Mouse (Mus musculus) MEL (cell line): ENCODE measurements at regions not wholly inside any gene's neighbourhood (a gene's known extent, or its start where the extent isn't known, plus 50 kb on each side); places are given as distances from the start of the nearest gene placed in this dataset.

Experiments
- CHD2 ChIP-seq: IDR thresholded peaks from 2 replicates; pipeline ENCODE4 v1.6.1; 2011; ENCODE audit warnings: low read length, improper control_type of control experiment
- CTCF ChIP-seq, 3 experiments: IDR thresholded peaks in 2 of 3; conservative IDR thresholded peaks in 1 of 3; 2 replicates each; pipeline ENCODE4 v1.5.1; 2011 to 2012; ENCODE audit warnings: low read length in 3 of 3, low read depth in 2 of 3, mild to moderate bottlenecking in 2 of 3, improper control_type of control experiment in 1 of 3, inconsistent platforms in 1 of 3, mixed read lengths in 1 of 3, moderate library complexity in 1 of 3; ENCODE audit not compliant: control insufficient read depth in 1 of 3, insufficient read depth in 1 of 3, poor library complexity in 1 of 3, severe bottlenecking in 1 of 3
- ELF1 ChIP-seq: IDR thresholded peaks from 2 replicates; pipeline ENCODE4 v1.6.1; 2014; ENCODE audit warnings: low read depth, mild to moderate bottlenecking, inconsistent platforms, low read length, improper control_type of control experiment, moderate library complexity
- EP300 ChIP-seq, 2 experiments: IDR thresholded peaks; 2 replicates each; pipeline ENCODE4 v1.6.1; 2011; ENCODE audit warnings: improper control_type of control experiment in 2 of 2, low read length in 2 of 2, low read depth in 1 of 2, mild to moderate bottlenecking in 1 of 2
- HCFC1 ChIP-seq: IDR thresholded peaks from 2 replicates; pipeline ENCODE4 v1.6.1; 2012; ENCODE audit warnings: low read depth, mild to moderate bottlenecking, inconsistent platforms, low read length, improper control_type of control experiment, moderate library complexity
- MAFK ChIP-seq: IDR thresholded peaks from 2 replicates; pipeline ENCODE4 v1.6.1; 2011; ENCODE audit warnings: low read depth, mild to moderate bottlenecking, low read length, improper control_type of control experiment, borderline replicate concordance
- MEF2A ChIP-seq: IDR thresholded peaks from 2 replicates; pipeline ENCODE4 v1.6.1; 2014; ENCODE audit warnings: low read depth, mild to moderate bottlenecking, inconsistent platforms, low read length, improper control_type of control experiment; ENCODE audit not compliant: poor library complexity, insufficient replicate concordance, severe bottlenecking; ENCODE audit errors: extremely low read depth
- MYC ChIP-seq: IDR thresholded peaks from 2 replicates; pipeline ENCODE4 v1.6.1; 2011; ENCODE audit warnings: low read depth, mild to moderate bottlenecking, low read length, improper control_type of control experiment, moderate library complexity
- POLR2A ChIP-seq, 2 experiments: IDR thresholded peaks; 2 replicates each; pipeline ENCODE4 v1.6.1; 2011 to 2012; ENCODE audit warnings: low read length in 2 of 2, mild to moderate bottlenecking in 2 of 2, control low read depth in 1 of 2, improper control_type of control experiment in 1 of 2, low read depth in 1 of 2, moderate library complexity in 1 of 2; ENCODE audit not compliant: control insufficient read depth in 1 of 2, insufficient read depth in 1 of 2, poor library complexity in 1 of 2
- RAD21 ChIP-seq: IDR thresholded peaks from 2 replicates; pipeline ENCODE4 v1.6.1; 2011; ENCODE audit warnings: mild to moderate bottlenecking, low read depth, low read length, improper control_type of control experiment
- TBP ChIP-seq: IDR thresholded peaks from 2 replicates; pipeline ENCODE4 v1.8.0; 2011; ENCODE audit warnings: low read depth, low read length, improper control_type of control experiment
- ZC3H11A ChIP-seq: IDR thresholded peaks from 2 replicates; pipeline ENCODE4 v1.6.1; 2012; ENCODE audit warnings: low read depth, mild to moderate bottlenecking, inconsistent platforms, low read length, improper control_type of control experiment
- ZMIZ1 ChIP-seq: IDR thresholded peaks from 2 replicates; pipeline ENCODE4 v1.6.1; 2012; ENCODE audit warnings: low read depth, mild to moderate bottlenecking, inconsistent platforms, low read length, improper control_type of control experiment, moderate library complexity

GRCm38 (mm10) chr3:34813046-34813625 is 162.9 kb downstream of the Sox2 start:
- TF ChIP-seq MEF2A (no peak), CTCF (IDR thresholded peaks at IDR 0.05 in 2 of 3, conservative IDR thresholded peaks at IDR 0.05 in 1 of 3; ENCODE audit: control insufficient read depth in 1 of 3, insufficient read depth in 1 of 3, low read depth in 2 of 3, low read length in 3 of 3, poor library complexity in 1 of 3, severe bottlenecking in 1 of 3) (no peak), ELF1 (no peak), EP300 (IDR thresholded peaks at IDR 0.05; ENCODE audit: low read depth in 1 of 2, low read length in 2 of 2) (no peak), HCFC1 (no peak), ZMIZ1 (no peak), MAFK (no peak), MYC (no peak), POLR2A (IDR thresholded peaks at IDR 0.05; ENCODE audit: control insufficient read depth in 1 of 2, insufficient read depth in 1 of 2, low read depth in 1 of 2, low read length in 2 of 2, poor library complexity in 1 of 2) (no peak), TBP (no peak), CHD2 (no peak), RAD21 (no peak), ZC3H11A (no peak)
